Mouse (Mus musculus) brain, embryonic 14.5 days (tissue): ENCODE measurements at regions not wholly inside any gene's neighbourhood (a gene's known extent, or its start where the extent isn't known, plus 50 kb on each side); places are given as distances from the start of the nearest gene placed in this dataset.

Experiments
- CTCF ChIP-seq: fragments of 200-500 bp; IDR thresholded peaks from 2 replicates; pipeline ENCODE4 v1.5.1; 2012; ENCODE audit warnings: inconsistent platforms, mild to moderate bottlenecking, moderate library complexity, borderline replicate concordance; ENCODE audit not compliant: insufficient read depth, insufficient read length; ENCODE audit errors: extremely low read depth
- POLR2A ChIP-seq: fragments of 200-500 bp; IDR thresholded peaks from 2 replicates; pipeline ENCODE4 v1.6.1; 2012; ENCODE audit warnings: mild to moderate bottlenecking, inconsistent platforms, borderline replicate concordance; ENCODE audit not compliant: poor library complexity, insufficient read depth, insufficient read length, severe bottlenecking; ENCODE audit errors: extremely low read depth

GRCm38 (mm10) chr3:42233756-42234155, 491.3 kb downstream of the D3Ertd751e start:
- TF ChIP-seq CTCF (no peak), POLR2A (no peak)
